Mouse (Mus musculus): ENCODE measurements around the gene Olfr1130. TPM values are rescaled to one million over a fixed set of nuclear protein-coding genes. Genes with fewer than 3 reads are reported as not detected.

Olfr1130 gene
- polyA plus RNA-seq (2014; fragmentation: Illumina TruSeq; extraction: RNeasy Lipid Tissue Mini Kit (QIAGEN cat#74804); ENCODE audit: low read depth, low replicate concordance): not detected

DNA sequence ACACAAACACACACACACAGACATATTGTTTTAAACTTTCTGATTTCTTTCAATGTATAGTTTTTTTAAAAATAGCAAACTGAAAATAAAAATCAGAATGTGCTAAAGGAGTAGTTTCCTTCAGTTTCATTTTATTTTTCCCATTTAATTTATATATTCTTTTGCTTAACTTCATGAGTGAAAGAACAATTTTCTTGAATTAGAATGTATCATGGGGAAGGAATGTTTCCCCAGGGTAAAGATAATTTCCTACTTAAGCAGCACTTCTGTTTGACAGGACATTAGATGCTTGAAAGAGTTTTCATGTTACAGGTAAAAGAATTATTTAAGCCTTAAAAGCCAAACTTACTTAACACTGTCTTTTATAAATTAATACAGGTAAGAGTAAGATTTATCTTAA lies at the start of gene Olfr1130:
Olfr1130 (plus strand) TSS at position 301 of the 400 bp plus-strand sequence.

DNA sequence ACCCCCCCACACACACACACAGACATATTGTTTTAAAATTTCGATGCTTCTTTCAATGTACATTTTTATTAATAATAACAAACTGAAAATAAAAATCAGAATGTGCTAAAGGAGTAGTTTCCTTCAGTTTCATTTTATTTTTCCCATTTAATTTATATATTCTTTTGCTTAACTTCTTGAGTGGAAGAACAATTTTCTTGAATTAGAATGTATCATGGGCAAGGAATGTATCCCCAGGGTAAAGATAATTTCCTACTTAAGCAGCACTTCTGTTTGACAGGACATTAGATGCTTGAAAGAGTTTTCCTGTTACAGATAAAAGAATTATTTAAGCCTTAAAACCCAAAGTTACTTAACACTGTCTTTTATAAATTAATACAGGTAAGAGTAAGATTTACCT lies 32.4 kb upstream of the Olfr1130 start, which contains the start of gene Olfr1129:
Olfr1129 (plus strand) TSS at position 301 of the 400 bp plus-strand sequence.

DNA sequence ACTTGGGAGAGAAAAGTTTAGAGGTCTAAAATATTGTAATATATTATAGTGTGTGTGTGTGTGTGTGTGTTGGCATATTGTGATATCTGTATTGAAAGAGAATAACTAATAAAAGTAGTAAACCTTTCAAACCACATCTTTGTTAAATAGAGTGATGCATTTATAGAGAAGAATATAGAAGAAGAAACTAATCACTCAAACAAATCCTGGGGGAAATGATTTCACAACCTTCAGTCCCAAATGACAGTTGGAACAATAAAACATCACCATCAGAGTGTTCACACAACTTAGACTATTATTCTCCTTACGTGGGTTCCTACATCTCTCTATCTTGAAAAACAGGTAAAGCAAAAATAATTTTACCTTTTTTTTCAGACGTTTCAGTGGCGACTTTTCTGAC lies 20.8 kb downstream of the Olfr1130 start, which contains the start of gene Olfr1131:
Olfr1131 (plus strand) TSS at position 301 of the 400 bp plus-strand sequence.

DNA sequence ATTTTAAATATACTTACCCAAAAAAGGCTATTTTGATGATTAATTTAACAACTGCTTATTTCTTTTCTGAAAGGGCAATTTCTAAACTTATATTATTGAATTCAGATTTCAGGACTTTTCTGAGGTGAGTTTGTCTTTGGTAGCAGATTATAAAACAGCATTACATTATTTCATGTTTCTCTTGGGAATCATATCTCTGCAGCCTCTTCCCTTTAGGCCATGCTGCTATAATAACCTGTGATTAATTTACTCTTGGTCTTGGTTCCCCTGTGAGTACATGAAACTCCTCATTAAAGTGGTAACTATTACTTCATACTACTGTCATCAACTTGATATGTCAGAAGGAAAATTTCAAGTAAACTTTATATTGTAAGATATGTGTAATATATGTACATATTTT lies 31.4 kb downstream of the Olfr1130 start, which contains the start of gene Olfr1132:
Olfr1132 (minus strand) TSS at position 101 of the 400 bp plus-strand sequence.

DNA sequence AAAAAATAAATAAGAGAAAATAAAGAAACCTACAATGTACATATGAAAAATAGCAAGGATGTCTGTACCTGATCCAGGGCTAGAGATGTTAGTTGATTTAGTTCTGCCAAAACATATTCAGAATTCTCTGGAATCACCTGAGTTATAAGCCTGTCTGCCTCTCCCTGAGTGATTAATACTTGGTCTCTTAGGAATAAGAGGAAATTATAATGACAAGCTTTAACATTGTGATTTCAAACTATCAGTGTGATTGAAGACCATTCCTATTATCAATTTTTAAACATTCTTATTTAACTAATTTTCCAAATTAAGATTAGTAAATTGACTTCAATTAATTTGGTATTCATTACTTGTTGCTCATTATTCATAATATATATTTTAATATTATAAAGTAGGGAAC lies 41.3 kb downstream of the Olfr1130 start, which contains the start of gene Olfr1133:
Olfr1133 (minus strand) TSS at position 101 of the 400 bp plus-strand sequence.

DNA sequence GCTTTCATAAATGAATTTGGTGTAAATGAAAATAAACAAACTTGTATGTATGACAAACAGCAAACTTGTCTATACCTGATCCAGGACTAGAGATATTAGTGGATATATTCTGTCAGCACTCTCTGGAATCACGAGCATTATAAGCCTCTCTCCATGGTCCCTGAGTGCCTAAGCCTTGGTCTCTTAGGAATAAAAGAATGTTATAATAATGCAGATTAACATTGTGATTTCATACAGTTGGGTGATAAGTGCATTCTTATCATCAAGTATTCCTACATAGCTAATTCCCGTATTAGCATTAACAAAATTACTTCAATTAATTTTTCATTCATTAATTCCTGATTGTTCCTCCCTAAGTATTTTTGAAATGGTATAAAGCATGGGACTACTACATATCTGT lies 52.3 kb downstream of the Olfr1130 start, which contains the start of gene Olfr1134:
Olfr1134 (minus strand) TSS at position 101 of the 400 bp plus-strand sequence.

Other genes starting within 250 kb of the Olfr1130 start
- gene Olfr1121, start 236.3 kb upstream of the Olfr1130 start, polyA plus RNA-seq (2014; fragmentation: Illumina TruSeq; extraction: RNeasy Lipid Tissue Mini Kit (QIAGEN cat#74804); ENCODE audit: low read depth, low replicate concordance): not detected
- not detected for gene Olfr1122, start 220.4 kb upstream of the Olfr1130 start, polyA plus RNA-seq (2014; fragmentation: Illumina TruSeq; extraction: RNeasy Lipid Tissue Mini Kit (QIAGEN cat#74804); ENCODE audit: low read depth, low replicate concordance)
- not detected for gene Olfr1123, start 189.6 kb upstream of the Olfr1130 start, polyA plus RNA-seq (2014; fragmentation: Illumina TruSeq; extraction: RNeasy Lipid Tissue Mini Kit (QIAGEN cat#74804); ENCODE audit: low read depth, low replicate concordance)
- not detected for gene Olfr1124, start 175.9 kb upstream of the Olfr1130 start, polyA plus RNA-seq (2014; fragmentation: Illumina TruSeq; extraction: RNeasy Lipid Tissue Mini Kit (QIAGEN cat#74804); ENCODE audit: low read depth, low replicate concordance)
- not detected for gene Olfr1126, start 152.2 kb upstream of the Olfr1130 start, polyA plus RNA-seq (2014; fragmentation: Illumina TruSeq; extraction: RNeasy Lipid Tissue Mini Kit (QIAGEN cat#74804); ENCODE audit: low read depth, low replicate concordance)
- not detected for gene Pramel7, start 109.1 kb upstream of the Olfr1130 start, polyA plus RNA-seq (2014; fragmentation: Illumina TruSeq; extraction: RNeasy Lipid Tissue Mini Kit (QIAGEN cat#74804); ENCODE audit: low read depth, low replicate concordance)
- gene Pramel6, start 99.6 kb upstream of the Olfr1130 start, polyA plus RNA-seq (2014; fragmentation: Illumina TruSeq; extraction: RNeasy Lipid Tissue Mini Kit (QIAGEN cat#74804); ENCODE audit: low read depth, low replicate concordance): not detected
- not detected for gene Olfr153, start 74.4 kb upstream of the Olfr1130 start, polyA plus RNA-seq (2014; fragmentation: Illumina TruSeq; extraction: RNeasy Lipid Tissue Mini Kit (QIAGEN cat#74804); ENCODE audit: low read depth, low replicate concordance)
- gene Olfr1128, start 60.7 kb upstream of the Olfr1130 start, polyA plus RNA-seq (2014; fragmentation: Illumina TruSeq; extraction: RNeasy Lipid Tissue Mini Kit (QIAGEN cat#74804); ENCODE audit: low read depth, low replicate concordance): not detected
- gene Olfr1129, start 32.3 kb upstream of the Olfr1130 start, polyA plus RNA-seq (2014; fragmentation: Illumina TruSeq; extraction: RNeasy Lipid Tissue Mini Kit (QIAGEN cat#74804); ENCODE audit: low read depth, low replicate concordance): not detected
- not detected for gene Olfr1131, start 20.9 kb downstream of the Olfr1130 start, polyA plus RNA-seq (2014; fragmentation: Illumina TruSeq; extraction: RNeasy Lipid Tissue Mini Kit (QIAGEN cat#74804); ENCODE audit: low read depth, low replicate concordance)
- not detected for gene Olfr1132, start 31.3 kb downstream of the Olfr1130 start, polyA plus RNA-seq (2014; fragmentation: Illumina TruSeq; extraction: RNeasy Lipid Tissue Mini Kit (QIAGEN cat#74804); ENCODE audit: low read depth, low replicate concordance)
- gene Olfr1133, start 41.2 kb downstream of the Olfr1130 start, polyA plus RNA-seq (2014; fragmentation: Illumina TruSeq; extraction: RNeasy Lipid Tissue Mini Kit (QIAGEN cat#74804); ENCODE audit: low read depth, low replicate concordance): not detected
- gene Olfr1134, start 52.2 kb downstream of the Olfr1130 start, polyA plus RNA-seq (2014; fragmentation: Illumina TruSeq; extraction: RNeasy Lipid Tissue Mini Kit (QIAGEN cat#74804); ENCODE audit: low read depth, low replicate concordance): not detected
- not detected for gene Olfr1135, start 67.5 kb downstream of the Olfr1130 start, polyA plus RNA-seq (2014; fragmentation: Illumina TruSeq; extraction: RNeasy Lipid Tissue Mini Kit (QIAGEN cat#74804); ENCODE audit: low read depth, low replicate concordance)
- not detected for gene Olfr1136, start 87.7 kb downstream of the Olfr1130 start, polyA plus RNA-seq (2014; fragmentation: Illumina TruSeq; extraction: RNeasy Lipid Tissue Mini Kit (QIAGEN cat#74804); ENCODE audit: low read depth, low replicate concordance)
- not detected for gene Olfr1137, start 107.0 kb downstream of the Olfr1130 start, polyA plus RNA-seq (2014; fragmentation: Illumina TruSeq; extraction: RNeasy Lipid Tissue Mini Kit (QIAGEN cat#74804); ENCODE audit: low read depth, low replicate concordance)
- gene Olfr1138, start 133.8 kb downstream of the Olfr1130 start, polyA plus RNA-seq (2014; fragmentation: Illumina TruSeq; extraction: RNeasy Lipid Tissue Mini Kit (QIAGEN cat#74804); ENCODE audit: low read depth, low replicate concordance): not detected
- not detected for gene Olfr1140, start 137.5 kb downstream of the Olfr1130 start, polyA plus RNA-seq (2014; fragmentation: Illumina TruSeq; extraction: RNeasy Lipid Tissue Mini Kit (QIAGEN cat#74804); ENCODE audit: low read depth, low replicate concordance)
- not detected for gene Olfr1141, start 147.8 kb downstream of the Olfr1130 start, polyA plus RNA-seq (2014; fragmentation: Illumina TruSeq; extraction: RNeasy Lipid Tissue Mini Kit (QIAGEN cat#74804); ENCODE audit: low read depth, low replicate concordance)
- gene Olfr152, start 173.3 kb downstream of the Olfr1130 start, polyA plus RNA-seq (2014; fragmentation: Illumina TruSeq; extraction: RNeasy Lipid Tissue Mini Kit (QIAGEN cat#74804); ENCODE audit: low read depth, low replicate concordance): not detected
- not detected for gene Olfr1143, start 194.4 kb downstream of the Olfr1130 start, polyA plus RNA-seq (2014; fragmentation: Illumina TruSeq; extraction: RNeasy Lipid Tissue Mini Kit (QIAGEN cat#74804); ENCODE audit: low read depth, low replicate concordance)
- not detected for gene Olfr1145, start 203.6 kb downstream of the Olfr1130 start, polyA plus RNA-seq (2014; fragmentation: Illumina TruSeq; extraction: RNeasy Lipid Tissue Mini Kit (QIAGEN cat#74804); ENCODE audit: low read depth, low replicate concordance)
- gene Olfr1148, start 224.3 kb downstream of the Olfr1130 start, polyA plus RNA-seq (2014; fragmentation: Illumina TruSeq; extraction: RNeasy Lipid Tissue Mini Kit (QIAGEN cat#74804); ENCODE audit: low read depth, low replicate concordance): not detected
- gene Olfr1150-ps1, start 237.8 kb downstream of the Olfr1130 start, polyA plus RNA-seq (2014; fragmentation: Illumina TruSeq; extraction: RNeasy Lipid Tissue Mini Kit (QIAGEN cat#74804); ENCODE audit: low read depth, low replicate concordance): not detected
- not detected for gene Olfr1151, start 249.7 kb downstream of the Olfr1130 start, polyA plus RNA-seq (2014; fragmentation: Illumina TruSeq; extraction: RNeasy Lipid Tissue Mini Kit (QIAGEN cat#74804); ENCODE audit: low read depth, low replicate concordance)